Mouse (Mus musculus): ENCODE results near the gene Parva.

Gene Parva

DNA sequence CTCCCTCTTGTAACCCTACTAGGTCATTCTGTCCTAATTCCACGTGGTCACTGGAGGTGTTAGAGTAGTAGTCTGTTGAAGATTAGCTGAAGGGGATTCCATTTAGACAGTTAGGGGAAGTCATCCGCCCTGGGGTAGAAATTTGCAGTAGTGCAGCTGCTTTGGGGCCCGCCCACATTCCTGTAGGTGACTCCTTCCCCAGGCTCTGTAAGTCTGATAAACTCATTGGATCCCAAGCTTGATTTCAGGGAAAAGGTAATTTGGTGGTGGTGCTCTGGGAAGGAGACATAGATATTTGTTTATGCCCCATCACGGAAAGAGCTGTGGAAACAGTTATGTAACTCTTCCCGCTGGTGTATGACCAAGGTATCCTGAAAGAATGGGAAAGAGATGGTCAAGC lies 494 bp upstream of the Parva start:
- DNase-seq = no peak

DNA sequence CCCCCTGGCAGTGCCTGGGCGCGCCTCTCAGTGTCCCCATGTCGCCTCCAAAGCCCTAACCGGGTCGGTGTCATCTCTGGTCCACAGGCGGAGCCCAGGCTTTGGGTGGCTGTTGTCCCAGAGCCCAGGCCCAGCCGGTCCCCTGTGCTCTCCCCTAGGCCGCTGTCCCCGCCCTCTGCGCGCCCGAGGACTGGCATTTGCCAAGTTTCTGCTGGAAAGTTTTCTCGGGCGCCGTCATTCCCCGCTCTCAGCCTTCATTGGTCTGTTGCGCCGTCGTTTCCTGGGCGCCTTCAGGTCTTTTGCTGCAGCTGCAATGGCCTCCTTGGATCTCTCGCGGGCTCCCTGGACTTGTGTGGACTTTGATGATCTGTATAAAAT lies 842 bp downstream of the Parva start:
- DNase-seq = peak; percentile 92

GRCm38 (mm10) chr7:112439846-112440245 lies 12.5 kb downstream of the Parva start:
- no peak for DNase-seq

- DNase-seq = peak; percentile 32
These were observed 17.1 kb downstream of the Parva start for GRCm38 (mm10) chr7:112444152-112444984.

GRCm38 (mm10) chr7:112444985-112445367 lies 17.7 kb downstream of the Parva start:
- no peak for DNase-seq

- no peak for DNase-seq
These were observed 19.2 kb downstream of the Parva start for GRCm38 (mm10) chr7:112446498-112446897.

DNA sequence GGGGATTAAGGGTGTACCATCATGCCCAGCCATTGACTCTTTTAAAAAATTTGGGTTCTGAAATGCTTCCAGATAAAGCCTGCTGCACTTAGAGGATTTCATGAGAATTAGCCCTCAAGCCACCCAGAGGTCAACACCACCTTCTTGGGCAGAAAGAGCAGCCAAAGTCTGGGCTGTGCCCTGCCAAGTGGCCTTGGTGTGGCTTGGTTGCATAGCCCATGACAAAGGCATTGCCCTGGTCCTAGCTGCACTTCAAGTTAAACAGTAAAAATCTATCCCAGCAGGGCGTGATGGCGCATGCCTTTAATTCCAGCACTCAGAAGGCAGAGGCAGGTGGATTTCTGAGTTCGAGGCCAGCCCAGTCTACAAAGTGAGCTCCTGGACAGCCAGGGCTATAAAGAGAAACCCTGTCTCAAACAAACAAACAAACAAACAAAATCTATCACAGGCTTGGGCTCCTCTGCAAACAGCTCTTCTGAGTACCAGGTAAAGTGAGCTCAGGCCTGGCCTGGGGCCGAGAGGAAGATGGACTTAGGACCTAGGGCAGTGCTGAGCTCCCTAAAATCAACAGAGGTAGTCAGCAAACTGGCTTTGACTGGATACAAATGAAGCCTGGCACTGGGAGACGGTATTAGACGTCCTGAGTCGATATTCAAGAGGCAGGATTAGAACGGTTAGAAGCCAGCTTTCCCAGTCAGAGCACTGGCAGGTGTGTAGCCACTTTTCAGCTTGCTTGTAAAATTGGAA lies 22.8 kb downstream of the Parva start:
- peak; percentile 84 for DNase-seq

DNA sequence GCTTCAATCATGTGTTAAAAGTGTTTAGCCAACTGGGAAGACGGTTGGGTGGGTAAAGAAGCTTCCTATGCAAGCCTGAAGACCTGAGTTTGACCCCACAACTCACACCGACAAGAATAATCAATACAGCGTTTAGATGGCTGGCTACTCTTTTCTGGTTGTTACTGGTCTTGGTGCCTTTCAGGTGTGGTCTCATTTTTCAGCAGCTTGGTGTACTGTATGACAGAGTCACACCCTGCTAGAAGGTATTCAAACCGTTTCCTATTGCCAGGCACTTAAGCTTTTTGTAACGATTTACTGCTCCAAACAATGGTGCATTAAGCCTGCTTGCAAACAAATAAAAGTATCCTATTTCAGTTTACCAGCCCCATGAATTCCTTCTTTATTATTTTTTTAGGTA lies 25.2 kb downstream of the Parva start:
- DNase-seq = no peak

- DNase-seq = no peak
These were observed 26.5 kb downstream of the Parva start for GRCm38 (mm10) chr7:112453805-112454214.

DNA sequence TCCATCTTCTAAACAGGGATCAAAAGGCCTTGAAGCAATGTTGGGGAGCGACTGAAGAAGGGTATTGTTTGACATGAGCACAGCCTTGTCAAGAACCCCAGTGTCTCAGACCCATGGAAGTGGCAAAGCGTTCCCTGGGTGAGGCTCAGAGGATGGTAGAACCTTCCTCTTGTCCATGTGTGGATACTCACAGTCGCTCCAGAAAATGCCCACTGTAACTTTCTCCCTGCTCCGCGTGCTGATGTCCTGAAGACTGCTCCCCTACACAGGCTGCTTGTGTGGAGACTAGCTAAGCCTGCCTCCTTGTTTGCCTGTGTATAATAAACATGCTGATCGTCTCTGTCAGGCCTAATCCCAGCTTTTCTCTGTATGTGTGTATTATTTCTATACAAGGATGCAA lies 27.1 kb downstream of the Parva start:
- DNase-seq = no peak

DNA sequence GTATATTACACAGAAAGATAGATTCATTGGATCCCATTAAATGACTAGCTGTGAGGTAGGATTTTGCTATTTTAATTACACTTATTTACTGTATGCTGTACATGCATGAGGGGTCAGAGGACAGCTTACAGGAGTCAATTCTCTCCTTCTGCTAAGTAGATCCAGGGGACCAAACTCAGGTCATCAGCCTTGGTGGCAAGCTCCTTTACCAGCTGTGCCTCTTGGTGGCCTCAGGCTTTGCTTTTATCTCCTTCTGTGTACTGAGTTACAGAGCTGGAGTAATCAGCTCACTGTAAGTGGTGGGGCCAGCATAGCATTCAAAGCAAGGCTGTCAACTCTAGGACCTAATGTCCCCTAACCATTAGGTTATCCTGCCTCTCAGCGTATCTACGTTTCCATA lies 27.6 kb downstream of the Parva start:
- DNase-seq = no peak

- no peak for DNase-seq
These were observed 28.3 kb downstream of the Parva start for GRCm38 (mm10) chr7:112455566-112456110.

GRCm38 (mm10) chr7:112457373-112457772 lies 30.1 kb downstream of the Parva start:
- no peak for DNase-seq

DNA sequence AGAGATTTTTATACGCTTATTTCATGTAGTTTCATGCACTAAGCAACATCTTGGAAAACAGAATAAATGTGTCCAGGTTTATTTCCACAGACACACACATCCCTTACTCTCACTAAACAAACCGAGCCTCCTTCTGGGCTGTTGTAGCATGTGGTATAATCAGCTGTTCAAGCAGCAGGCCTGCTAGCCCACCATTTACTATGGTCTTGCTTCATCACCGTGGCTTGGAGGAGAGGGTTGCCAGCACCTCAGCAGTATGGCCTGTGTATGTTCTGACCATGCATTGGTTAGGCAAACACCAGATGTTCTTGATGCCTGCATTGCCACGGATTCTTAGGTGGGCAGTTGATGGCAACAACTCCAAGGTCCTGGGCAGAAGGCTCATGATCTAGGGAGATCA lies 30.6 kb downstream of the Parva start:
- no peak for DNase-seq

- peak; percentile 24 for DNase-seq
These were observed 31.1 kb downstream of the Parva start for GRCm38 (mm10) chr7:112458440-112458839.

- DNase-seq = no peak
These were observed 35.8 kb downstream of the Parva start for GRCm38 (mm10) chr7:112463074-112463473.

DNA sequence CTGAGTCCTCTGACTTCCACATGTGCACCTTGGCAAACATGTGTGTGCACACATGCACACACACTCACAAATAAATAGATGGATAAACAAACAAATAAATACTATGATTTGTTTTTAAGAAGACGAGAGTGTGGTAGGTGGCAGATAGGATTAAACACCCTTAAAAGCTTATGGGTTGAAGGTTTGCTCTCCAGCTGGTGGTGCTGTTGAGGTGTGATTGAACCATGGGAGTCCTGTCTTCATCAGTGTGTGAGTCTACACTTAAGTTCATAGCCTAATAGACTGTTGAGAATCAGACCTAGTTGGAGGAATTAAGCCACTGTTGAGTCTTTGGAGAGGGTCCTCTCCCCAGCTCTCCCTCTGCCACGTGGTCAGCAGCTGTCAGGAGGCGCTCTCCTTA lies 38.6 kb downstream of the Parva start:
- DNase-seq = no peak

GRCm38 (mm10) chr7:112466786-112467185 lies 39.5 kb downstream of the Parva start:
- no peak for DNase-seq

DNA sequence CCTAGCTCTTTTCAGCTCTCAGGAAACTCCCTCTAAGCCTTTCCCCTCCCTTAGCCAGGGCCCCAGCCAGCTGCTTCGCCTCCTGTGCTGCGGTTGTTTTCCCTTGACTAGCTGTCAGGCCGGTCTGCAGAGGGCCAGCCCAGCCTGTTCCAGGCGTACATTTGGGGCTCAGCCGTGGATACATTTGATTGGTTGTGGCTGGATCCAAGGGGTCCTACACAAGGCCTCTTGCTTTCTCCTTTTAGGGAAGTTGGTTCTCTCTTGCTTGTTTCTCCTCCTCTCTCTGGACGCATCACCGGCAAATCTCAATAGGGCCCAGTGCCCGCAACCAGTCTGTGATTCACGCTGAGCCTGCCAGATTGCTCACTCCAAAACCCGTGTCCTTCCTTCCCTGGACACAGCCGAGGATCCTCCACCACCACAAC lies 40.4 kb downstream of the Parva start:
- peak; percentile 31 for DNase-seq

- peak; percentile 59 for DNase-seq
These were observed 42.5 kb downstream of the Parva start for GRCm38 (mm10) chr7:112469817-112470216.

DNA sequence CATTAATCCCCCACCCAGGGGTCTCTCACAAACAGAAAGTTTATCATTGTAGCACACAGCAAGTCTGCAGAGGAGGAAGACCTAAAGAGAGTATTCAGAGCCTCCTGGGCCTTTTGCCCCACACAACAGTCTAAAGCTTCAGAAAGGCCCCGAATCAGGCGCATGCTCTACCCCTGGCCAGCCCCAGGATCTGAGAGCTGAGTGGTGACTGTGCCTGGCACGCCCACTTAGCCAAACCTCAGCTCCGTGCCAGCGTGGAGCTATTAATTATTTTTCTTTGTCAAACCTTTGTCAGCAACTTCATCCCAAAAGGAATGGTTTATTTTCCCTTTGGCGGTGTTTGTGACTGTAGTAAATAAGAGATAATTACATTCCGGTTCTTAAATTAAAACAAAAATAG lies 44.0 kb downstream of the Parva start:
- DNase-seq = peak; percentile 24

- no peak for DNase-seq
These were observed 44.9 kb downstream of the Parva start for GRCm38 (mm10) chr7:112472024-112472707.

GRCm38 (mm10) chr7:112472708-112473281 lies 45.5 kb downstream of the Parva start:
- DNase-seq = no peak
